Mouse (Mus musculus) lung, embryonic 14.5 days (tissue): ENCODE results near the gene Magee1. TPM values are rescaled to one million over a fixed set of nuclear protein-coding genes. Genes with fewer than 3 reads are reported as not detected.
"Not testable (repeated sequence)": the region's sequence is repeated elsewhere in the genome, so short reads cannot be mapped to it uniquely, and the experiment has no call there.

Experiments used
- ATAC-seq: fragments of 200-750 bp; cut with Nextera tagmentation; 2 replicates; pipeline ENCODE4 v1.8.0; 2017; ENCODE audit warnings: mild to moderate bottlenecking, moderate TSS enrichment, moderate library complexity; ENCODE audit not compliant: insufficient read depth
- DNase-seq: peaks from one replicate; pipeline ENCODE4 v3.0.0-alpha.2; 2015
- H3K27ac ChIP-seq: fragments of 300-500 bp; sonication (generic); 2 replicates; pipeline ENCODE4 v1.5.1; 2014; ENCODE audit warnings: low read depth, mild to moderate bottlenecking, moderate library complexity
- H3K27me3 ChIP-seq: fragments of 300-500 bp; sonication (generic); 2 replicates; pipeline ENCODE4 v1.6.1; 2014; ENCODE audit warnings: low read length, control low read depth; ENCODE audit not compliant: insufficient read depth
- H3K36me3 ChIP-seq: fragments of 300-500 bp; sonication (generic); 2 replicates; pipeline ENCODE4 v1.6.1; 2014; ENCODE audit warnings: control low read depth; ENCODE audit not compliant: insufficient read depth
- H3K4me1 ChIP-seq: fragments of 300-500 bp; sonication (generic); 2 replicates; pipeline ENCODE4 v1.6.1; 2014; ENCODE audit warnings: antibody characterized with exemption, control low read depth; ENCODE audit not compliant: insufficient read depth
- H3K4me2 ChIP-seq: fragments of 300-500 bp; sonication (generic); 2 replicates; pipeline ENCODE4 v1.6.1; 2014; ENCODE audit warnings: mild to moderate bottlenecking
- H3K4me3 ChIP-seq: fragments of 300-500 bp; sonication (generic); 2 replicates; pipeline ENCODE4 v1.5.1; 2014; ENCODE audit warnings: low read depth, low read length
- H3K9ac ChIP-seq: fragments of 300-500 bp; sonication (generic); 2 replicates; pipeline ENCODE4 v1.6.1; 2014
- H3K9me3 ChIP-seq: fragments of 300-500 bp; sonication (generic); 2 replicates; pipeline ENCODE4 v1.6.1; 2016; ENCODE audit warnings: low read depth, low read length, control low read depth
- CTCF ChIP-seq: IDR thresholded peaks from 2 replicates; pipeline ENCODE4 v1.5.1; 2016; ENCODE audit warnings: antibody characterized with exemption, low read depth
- WGBS: fragments of 180-500 bp; shearing (Covaris S2); extraction: QIAGEN DNeasy Blood & Tissue Kit; methylation state at CpG from one replicate; pipeline ENCODE4 v1.1.7; 2014; 5-methylcytosine and 5-hydroxymethylcytosine counted together
- polyA plus RNA-seq: library from polyadenylated mRNA; unstranded; fragments of >200 nt; fragmentation: Nextera tagmentation; extraction: Ambion mirVana; gene quantifications from 2 replicates; pipeline ENCODE4 v1.2.1, GENCODE M21; 2014

Magee1 gene
- polyA plus RNA-seq, 1 experiment from 2014 or later, result 11.7 TPM

DNA sequence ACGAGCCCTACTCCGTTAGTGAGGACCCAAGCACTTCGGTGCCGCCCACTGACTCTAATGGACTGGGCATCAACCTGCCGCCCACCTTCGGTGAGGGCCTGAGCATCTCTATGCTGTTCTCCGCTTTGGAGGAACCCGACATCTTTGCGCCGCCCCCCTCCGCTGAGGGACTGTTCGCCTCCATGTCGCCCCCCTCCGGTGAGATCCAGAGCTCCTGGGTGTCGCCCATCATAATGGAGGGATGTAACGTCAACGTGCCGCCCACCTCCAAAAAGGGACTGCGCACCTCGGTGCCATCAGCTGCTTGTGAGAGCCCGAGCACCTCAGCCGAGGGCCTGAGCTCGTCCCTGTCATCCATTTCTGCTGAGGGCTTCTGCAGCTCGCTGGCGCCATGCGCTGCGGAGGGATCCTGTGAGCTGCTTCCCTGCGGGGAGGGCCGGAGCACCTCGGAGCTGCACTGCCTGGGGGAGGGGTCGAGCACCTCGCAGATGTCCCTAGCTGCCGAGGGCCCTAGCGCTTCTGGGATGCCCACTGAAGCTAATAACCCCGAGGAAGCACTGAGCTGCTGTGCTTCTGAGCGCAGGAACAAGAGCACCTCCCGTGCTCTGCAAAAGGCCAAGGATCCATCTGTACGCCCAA lies 1.2 kb downstream of the Magee1 start:
- DNase-seq (peak; percentile 79), ATAC-seq (peak; percentile 88)
- Histone ChIP-seq H3K4me3 (peak overlapping the region; percentile 53), H3K4me1 (no peaks in the 10 kb centered on the region), H3K9ac (peak overlapping the region; percentile 44; the same call in 1 of the 2 replicates), H3K9me3 (no peaks in the 10 kb centered on the region), H3K36me3 (no peaks in the 10 kb centered on the region), H3K27me3 (peaks cover 4% of the 10 kb centered on the region; the same call in 1 of the 2 replicates), H3K27ac (no peak overlapping the region), H3K4me2 (peak overlapping the region; percentile 72)
- TF ChIP-seq CTCF, result peak; percentile 60
- 10% methylated on average over 34 of the region's 38 CpGs for WGBS

DNA sequence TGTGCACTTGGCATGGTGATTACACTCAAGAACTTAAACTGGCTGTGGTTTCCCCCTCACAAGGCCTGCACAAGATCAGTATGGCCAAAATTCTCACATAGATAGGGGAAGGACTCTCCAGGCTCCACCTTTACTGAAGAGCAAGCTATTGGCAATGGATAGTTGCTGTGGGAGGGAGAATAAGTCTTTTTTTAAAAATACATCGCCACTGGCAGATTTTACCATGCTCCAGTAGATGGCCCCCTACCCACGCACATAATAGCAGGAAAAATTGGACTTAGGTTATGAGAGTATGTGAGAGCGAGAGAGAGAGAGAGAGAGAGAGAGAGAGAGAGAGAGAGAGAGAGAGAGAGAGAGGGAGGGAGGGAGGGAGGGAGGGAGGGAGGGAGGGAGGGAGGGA lies 4.7 kb downstream of the Magee1 start:
- H3K9ac ChIP-seq, result no peak overlapping the region
- H3K9me3 ChIP-seq, result no peaks in the 10 kb centered on the region
- ATAC-seq (no peak), DNase-seq (peak; percentile 66)
- H3K4me2 ChIP-seq, result no peak overlapping the region
- no peaks in the 10 kb centered on the region for H3K36me3 ChIP-seq
- no peak overlapping the region for H3K27ac ChIP-seq
- WGBS, result 24% methylated on average over 2 of the region's 3 CpGs
- H3K4me1 ChIP-seq, result no peaks in the 10 kb centered on the region
- H3K27me3 ChIP-seq, result peaks cover 4% of the 10 kb centered on the region; the same call in 1 of the 2 replicates
- TF ChIP-seq CTCF, result peak; percentile 37; the same call in 1 of the 2 replicates
- H3K4me3 ChIP-seq, result no peak overlapping the region

DNA sequence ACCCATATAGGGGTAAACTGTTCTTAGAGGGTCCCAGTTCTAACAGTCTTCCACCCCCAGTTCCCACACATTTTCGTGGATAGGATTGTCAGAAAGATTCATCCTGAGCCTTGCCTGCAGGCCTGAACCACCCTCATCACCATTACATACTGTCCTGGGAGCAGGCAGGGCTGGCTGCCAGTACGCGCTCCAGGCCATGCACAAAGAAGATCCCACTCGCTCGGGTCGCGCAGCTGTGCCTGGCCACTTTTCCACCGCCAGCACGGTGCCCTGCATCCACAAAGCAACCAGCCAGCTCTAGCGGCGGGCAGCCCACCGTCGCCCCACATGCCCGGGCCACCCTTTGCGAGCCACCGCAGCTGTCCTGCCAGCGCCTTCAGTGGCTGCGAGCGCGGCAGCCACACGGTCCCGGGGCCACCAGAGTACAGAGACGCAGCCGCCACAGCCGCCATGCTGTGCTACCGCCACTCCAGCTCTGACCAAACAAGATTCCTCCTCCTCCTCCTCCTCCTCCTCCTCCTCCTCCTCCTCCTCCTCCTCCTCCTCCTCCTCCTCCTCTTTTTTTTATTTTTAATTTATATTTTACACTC lies 31.8 kb downstream of the Magee1 start:
- Histone ChIP-seq H3K36me3 (no peaks in the 10 kb centered on the region), H3K9ac (no peak overlapping the region), H3K4me3 (peak overlapping the region; percentile 16), H3K4me1 (no peaks in the 10 kb centered on the region), H3K9me3 (no peaks in the 10 kb centered on the region), H3K27me3 (no peaks in the 10 kb centered on the region), H3K27ac (no peak overlapping the region), H3K4me2 (peak overlapping the region; percentile 29; the same call in 1 of the 2 replicates)
- peak; percentile 28; the same call in 1 of the 2 replicates for ATAC-seq
- 43% methylated on average over 26 of the region's 26 CpGs for WGBS
- TF ChIP-seq CTCF, result no peak
- DNase-seq, result peak; percentile 0

DNA sequence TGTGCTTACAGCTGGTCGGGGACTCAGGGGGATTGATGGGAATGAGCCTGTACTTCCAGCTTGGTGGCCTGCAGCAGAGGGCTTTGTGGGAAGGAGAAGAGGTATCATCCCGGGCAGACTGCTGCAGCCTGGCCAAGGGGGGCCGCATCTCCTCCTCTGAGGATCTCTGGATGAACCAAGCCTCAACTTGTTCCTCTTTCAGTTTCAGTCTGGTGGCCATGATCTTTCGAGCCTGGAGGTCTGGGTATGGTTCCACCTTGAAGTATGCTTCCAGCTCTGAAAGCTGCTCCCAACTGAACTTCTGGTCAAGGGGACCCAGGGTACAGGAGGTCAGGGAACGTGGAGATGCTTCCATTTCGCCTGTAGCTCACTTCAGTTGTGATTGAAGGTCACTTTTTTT lies 44.8 kb downstream of the Magee1 start:
- not testable (repeated sequence) for H3K36me3 ChIP-seq, H3K9ac ChIP-seq, H3K27ac ChIP-seq, H3K4me3 ChIP-seq, H3K9me3 ChIP-seq, DNase-seq, H3K4me1 ChIP-seq, H3K27me3 ChIP-seq, H3K4me2 ChIP-seq, ATAC-seq
- 56% methylated on average over 6 of the region's 6 CpGs for WGBS

DNA sequence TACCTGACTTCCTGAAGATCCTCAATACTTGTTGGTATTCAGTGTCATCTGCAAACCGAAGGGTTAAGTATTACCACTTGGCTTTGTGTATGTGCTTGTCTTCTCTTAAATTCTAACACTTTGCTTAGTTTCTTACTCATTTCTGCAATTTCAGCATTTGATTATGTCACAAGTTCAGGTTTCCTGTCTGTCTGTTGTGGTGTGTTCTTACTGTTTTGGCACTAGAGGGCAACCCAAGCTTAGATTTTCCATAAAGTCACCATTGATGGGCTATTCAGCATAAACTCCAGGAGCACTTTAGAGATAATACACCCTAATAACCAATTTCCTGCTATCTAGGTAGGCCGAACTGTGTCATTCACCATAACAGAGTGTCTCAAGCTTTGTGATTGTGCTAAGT lies 47.0 kb downstream of the Magee1 start:
- TF ChIP-seq CTCF, result peak; percentile 38
- no peaks in the 10 kb centered on the region for H3K9me3 ChIP-seq
- WGBS, result 85% methylated on average over 2 of the region's 2 CpGs
- no peak overlapping the region for H3K4me3 ChIP-seq
- no peaks in the 10 kb centered on the region for H3K4me1 ChIP-seq
- H3K27ac ChIP-seq, result no peak overlapping the region
- H3K27me3 ChIP-seq, result no peaks in the 10 kb centered on the region
- no peaks in the 10 kb centered on the region for H3K36me3 ChIP-seq
- H3K4me2 ChIP-seq, result no peak overlapping the region
- ATAC-seq (no peak), DNase-seq (peak; percentile 28)
- H3K9ac ChIP-seq, result no peak overlapping the region

Other genes starting within 250 kb of the Magee1 start
- 57.4 and 85.9 TPM in 2 replicates for gene Pbdc1, start 40.6 kb upstream of the Magee1 start, polyA plus RNA-seq